Mouse (Mus musculus) lung, postnatal 0 days (tissue): ENCODE measurements around the gene Siglec1. TPM values are rescaled to one million over a fixed set of nuclear protein-coding genes. Genes with fewer than 3 reads are reported as not detected.
"Not testable (repeated sequence)": the region's sequence is repeated elsewhere in the genome, so short reads cannot be mapped to it uniquely, and the experiment has no call there.

ENCODE experiments used
- ATAC-seq: fragments of 200-750 bp; cut with Nextera tagmentation; 2 replicates; pipeline ENCODE4 v1.8.0; 2017; ENCODE audit warnings: moderate library complexity
- DNase-seq: peaks from one replicate; pipeline ENCODE4 v3.0.0-alpha.2; 2016; ENCODE audit warnings: low spot score
- H3K27ac ChIP-seq: fragments of 300-500 bp; sonication (generic); 2 replicates; pipeline ENCODE4 v1.5.1; 2014; ENCODE audit warnings: antibody characterized with exemption, mild to moderate bottlenecking, low read length, mixed read lengths
- H3K27me3 ChIP-seq: fragments of 300-500 bp; sonication (generic); replicated peaks from 2 replicates; pipeline ENCODE4 v1.6.1; 2014; ENCODE audit warnings: low read length, mixed read lengths; ENCODE audit not compliant: insufficient read depth
- H3K36me3 ChIP-seq: fragments of 300-500 bp; sonication (generic); 2 replicates; pipeline ENCODE4 v1.6.1; 2014; ENCODE audit warnings: low read length, mixed read lengths; ENCODE audit not compliant: insufficient read depth
- H3K4me1 ChIP-seq: fragments of 300-500 bp; sonication (generic); 2 replicates; pipeline ENCODE4 v1.6.1; 2014; ENCODE audit warnings: antibody characterized with exemption, low read depth, low read length, mixed read lengths; ENCODE audit not compliant: insufficient read depth
- H3K4me2 ChIP-seq: fragments of 300-500 bp; sonication (generic); replicated peaks from 2 replicates; pipeline ENCODE4 v1.6.1; 2014; ENCODE audit warnings: low read depth, mild to moderate bottlenecking, low read length, moderate library complexity, mixed read lengths
- H3K4me3 ChIP-seq: fragments of 300-500 bp; sonication (generic); 2 replicates; pipeline ENCODE4 v1.5.1; 2014; ENCODE audit warnings: low read depth, low read length
- H3K9ac ChIP-seq: fragments of 300-500 bp; sonication (generic); replicated peaks from 2 replicates; pipeline ENCODE4 v1.6.1; 2014; ENCODE audit warnings: low read depth, mild to moderate bottlenecking
- H3K9me3 ChIP-seq: fragments of 300-500 bp; sonication (generic); 2 replicates; pipeline ENCODE4 v1.6.1; 2016; ENCODE audit warnings: low read length, mixed read lengths
- CTCF ChIP-seq: IDR thresholded peaks from 2 replicates; pipeline ENCODE4 v1.5.1; 2016; ENCODE audit warnings: antibody characterized with exemption, mild to moderate bottlenecking
- EP300 ChIP-seq: IDR thresholded peaks from 2 replicates; pipeline ENCODE4 v1.6.1; 2016; ENCODE audit warnings: antibody characterized with exemption, mild to moderate bottlenecking, control low read depth
- WGBS: fragments of 180-500 bp; shearing (Covaris S2); extraction: QIAGEN DNeasy Blood & Tissue Kit; methylation state at CpG from one replicate; pipeline ENCODE4 v1.1.7; 2014; 5-methylcytosine and 5-hydroxymethylcytosine counted together
- polyA plus RNA-seq: library from polyadenylated mRNA; unstranded; fragments of >200 nt; fragmentation: Nextera tagmentation; extraction: Ambion mirVana; gene quantifications from 2 replicates; pipeline ENCODE4 v1.2.1, GENCODE M21; 2015

Gene Siglec1
- polyA plus RNA-seq, 1 experiment from 2014 or later: 1.1 TPM

- Histone ChIP-seq H3K4me1 (peaks cover 4% of the 10 kb centered on the region; the same call in 1 of the 2 replicates), H3K4me2 (peak overlapping the region; percentile 79; the same call in 1 of the 2 replicates), H3K36me3 (no peaks in the 10 kb centered on the region), H3K9me3 (no peaks in the 10 kb centered on the region), H3K9ac (no peak overlapping the region), H3K27me3 (no peaks in the 10 kb centered on the region), H3K4me3 (no peak overlapping the region), H3K27ac (peak overlapping the region; percentile 64)
- 77% methylated on average over 9 of the region's 9 CpGs for WGBS
- ATAC-seq (no peak), DNase-seq (no peak)
- no peak for TF ChIP-seq EP300
- no peak for TF ChIP-seq CTCF
Observed at GRCm38 (mm10) chr2:131125964-131126815, 39.6 kb upstream of the Siglec1 start.

DNA sequence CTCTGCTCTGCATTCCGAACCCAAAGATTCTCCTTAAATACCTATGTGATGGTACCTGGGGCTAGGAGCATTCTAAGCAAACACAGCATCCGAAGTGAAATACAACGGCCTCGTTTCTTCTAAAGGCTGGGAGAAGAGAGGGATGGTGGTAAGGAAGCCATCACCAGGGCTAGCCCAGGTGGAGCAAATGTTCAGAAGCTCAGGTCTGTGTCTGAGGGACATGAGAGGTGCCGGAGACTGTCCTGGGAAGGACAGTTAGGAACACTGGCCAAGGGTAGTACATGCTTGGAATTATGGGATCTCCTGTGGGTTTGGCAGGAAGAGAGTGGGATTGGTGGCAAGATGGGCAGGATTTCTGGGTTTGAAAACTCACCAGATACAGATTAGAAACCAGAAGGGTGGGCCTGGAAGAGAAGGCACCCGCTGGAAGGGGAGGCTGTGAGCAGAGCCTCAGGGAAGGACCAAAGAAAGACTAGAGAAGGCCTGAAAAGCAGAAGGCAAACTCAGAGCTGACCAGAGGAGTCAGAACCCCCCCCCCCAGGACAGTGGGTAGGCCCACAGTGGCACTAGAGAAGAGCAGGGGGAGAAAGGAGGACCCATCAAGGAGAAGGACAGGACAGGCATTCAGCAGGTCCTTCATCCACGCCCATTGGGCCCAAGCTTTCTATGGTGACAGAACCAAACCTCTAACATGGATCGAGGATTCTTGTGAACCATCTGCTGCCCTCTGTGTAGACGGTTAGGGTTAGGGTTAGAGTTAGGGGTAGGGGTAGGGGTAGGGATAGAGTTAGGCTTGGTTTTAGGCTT lies 38.8 kb upstream of the Siglec1 start:
- Histone ChIP-seq H3K4me3 (no peak overlapping the region), H3K27me3 (no peaks in the 10 kb centered on the region), H3K36me3 (no peaks in the 10 kb centered on the region), H3K4me1 (peaks cover 4% of the 10 kb centered on the region; the same call in 1 of the 2 replicates), H3K27ac (no peak overlapping the region), H3K9ac (no peak overlapping the region), H3K9me3 (no peaks in the 10 kb centered on the region), H3K4me2 (no peak overlapping the region)
- TF ChIP-seq EP300 (no peak), CTCF (no peak)
- DNase-seq (no peak), ATAC-seq (no peak)
- WGBS: 87% methylated on average over 9 of the region's 9 CpGs

GRCm38 (mm10) chr2:131124166-131124565 lies 37.6 kb upstream of the Siglec1 start:
- 56% methylated on average over 3 of the region's 3 CpGs for WGBS
- ATAC-seq: peak; percentile 65
- no peak overlapping the region for H3K27ac ChIP-seq

GRCm38 (mm10) chr2:131118968-131119574 lies 32.5 kb upstream of the Siglec1 start:
- ATAC-seq: no peak
- H3K36me3 ChIP-seq: no peaks in the 10 kb centered on the region
- DNase-seq: no peak

More at GRCm38 (mm10) chr2:131124166-131124565, 37.6 kb upstream of the Siglec1 start:
- TF ChIP-seq CTCF (no peak), EP300 (peak; percentile 39; the same call in 1 of the 2 replicates)
- no peak overlapping the region for H3K4me2 ChIP-seq
- DNase-seq: peak; percentile 50
- H3K4me1 ChIP-seq: peaks cover 4% of the 10 kb centered on the region; the same call in 1 of the 2 replicates
- no peaks in the 10 kb centered on the region for H3K9me3 ChIP-seq
- H3K4me3 ChIP-seq: no peak overlapping the region
- no peaks in the 10 kb centered on the region for H3K27me3 ChIP-seq
- H3K36me3 ChIP-seq: no peaks in the 10 kb centered on the region
- H3K9ac ChIP-seq: no peak overlapping the region

DNA sequence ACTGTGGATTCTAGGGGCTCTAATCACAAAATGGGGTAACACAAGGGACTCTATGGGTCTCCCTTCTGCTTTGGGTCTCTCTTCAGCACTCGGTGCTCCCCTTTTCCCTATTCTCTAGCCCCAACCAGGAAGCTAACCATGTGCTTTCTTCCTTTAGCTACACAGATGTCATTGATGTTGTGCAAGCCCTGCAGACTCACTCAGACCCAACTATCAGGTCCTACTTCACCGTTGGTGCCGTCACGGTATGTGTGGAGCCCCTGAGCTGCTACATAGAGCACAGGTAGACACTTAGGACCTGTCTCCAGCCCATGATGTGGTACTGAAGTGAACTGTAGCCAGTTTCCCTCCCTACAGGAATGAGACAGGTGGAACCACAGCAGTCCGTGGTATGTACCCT lies 19.4 kb upstream of the Siglec1 start:
- TF ChIP-seq EP300 (no peak), CTCF (no peak)
- Histone ChIP-seq H3K4me2 (no peak overlapping the region), H3K27me3 (no peaks in the 10 kb centered on the region), H3K4me3 (no peak overlapping the region), H3K36me3 (no peaks in the 10 kb centered on the region), H3K9ac (no peak overlapping the region), H3K27ac (no peak overlapping the region), H3K4me1 (no peaks in the 10 kb centered on the region), H3K9me3 (no peaks in the 10 kb centered on the region)
- DNase-seq (no peak), ATAC-seq (no peak)
- 82% methylated on average over 5 of the region's 5 CpGs for WGBS

More at GRCm38 (mm10) chr2:131118968-131119574, 32.5 kb upstream of the Siglec1 start:
- no peaks in the 10 kb centered on the region for H3K9me3 ChIP-seq
- 92% methylated on average over 2 of the region's 2 CpGs for WGBS
- no peaks in the 10 kb centered on the region for H3K4me1 ChIP-seq
- H3K27ac ChIP-seq: no peak overlapping the region
- H3K4me3 ChIP-seq: no peak overlapping the region
- no peaks in the 10 kb centered on the region for H3K27me3 ChIP-seq
- no peak overlapping the region for H3K4me2 ChIP-seq
- TF ChIP-seq CTCF (no peak), EP300 (no peak)
- H3K9ac ChIP-seq: no peak overlapping the region

GRCm38 (mm10) chr2:131105061-131105460 lies 18.5 kb upstream of the Siglec1 start:
- not testable (repeated sequence) for H3K4me2 ChIP-seq, H3K27me3 ChIP-seq, H3K4me3 ChIP-seq, H3K4me1 ChIP-seq, H3K27ac ChIP-seq, H3K9ac ChIP-seq, ATAC-seq, H3K36me3 ChIP-seq, H3K9me3 ChIP-seq, DNase-seq
- WGBS: 61% methylated on average over 4 of the region's 4 CpGs
